Mouse (Mus musculus) heart, embryonic 15.5 days (tissue): ENCODE results near the gene Gm13871. TPM values are rescaled to one million over a fixed set of nuclear protein-coding genes. Genes with fewer than 3 reads are reported as not detected.
"Not testable (repeated sequence)": the region's sequence is repeated elsewhere in the genome, so short reads cannot be mapped to it uniquely, and the experiment has no call there.

Experiments used
- ATAC-seq: fragments of 200-750 bp; cut with Nextera tagmentation; replicated peaks from 2 replicates; pipeline ENCODE4 v1.8.0; 2017; ENCODE audit warnings: low read depth, moderate TSS enrichment; ENCODE audit not compliant: insufficient number of reproducible peaks, insufficient read depth, low FRiP score
- H3K27ac ChIP-seq: fragments of 300-500 bp; sonication (generic); 2 replicates; pipeline ENCODE4 v1.5.1; 2015; ENCODE audit warnings: mild to moderate bottlenecking, inconsistent platforms
- H3K27me3 ChIP-seq: fragments of 300-500 bp; sonication (generic); 2 replicates; pipeline ENCODE4 v1.6.1; 2015; ENCODE audit warnings: inconsistent platforms
- H3K36me3 ChIP-seq: fragments of 300-500 bp; sonication (generic); 2 replicates; pipeline ENCODE4 v1.6.1; 2015; ENCODE audit warnings: mild to moderate bottlenecking, inconsistent platforms
- H3K4me1 ChIP-seq: fragments of 300-500 bp; sonication (generic); replicated peaks from 2 replicates; pipeline ENCODE4 v1.6.1; 2015; ENCODE audit warnings: inconsistent platforms
- H3K4me2 ChIP-seq: fragments of 300-500 bp; sonication (generic); 2 replicates; pipeline ENCODE4 v1.6.1; 2015; ENCODE audit warnings: inconsistent platforms, mild to moderate bottlenecking, moderate library complexity
- H3K4me3 ChIP-seq: fragments of 300-500 bp; sonication (generic); 2 replicates; pipeline ENCODE4 v1.5.1; 2015; ENCODE audit warnings: mild to moderate bottlenecking, inconsistent platforms
- H3K9ac ChIP-seq: fragments of 300-500 bp; sonication (generic); 2 replicates; pipeline ENCODE4 v1.6.1; 2015; ENCODE audit warnings: mild to moderate bottlenecking, inconsistent platforms
- H3K9me3 ChIP-seq: fragments of 300-500 bp; sonication (generic); replicated peaks from 2 replicates; pipeline ENCODE4 v1.6.1; 2016; ENCODE audit warnings: inconsistent platforms
- WGBS: fragments of 180-500 bp; shearing (Covaris S2); methylation state at CpG from one replicate; pipeline ENCODE4 v1.1.7; 2015; ENCODE audit warnings: mixed read lengths; 5-methylcytosine and 5-hydroxymethylcytosine counted together
- polyA plus RNA-seq: library from polyadenylated mRNA; unstranded; fragments of >200 nt; fragmentation: Nextera tagmentation; extraction: Ambion mirVana; gene quantifications from 2 replicates; pipeline ENCODE4 v1.2.1, GENCODE M21; 2015

Gene Gm13871
- polyA plus RNA-seq = not detected in 2 replicates

DNA sequence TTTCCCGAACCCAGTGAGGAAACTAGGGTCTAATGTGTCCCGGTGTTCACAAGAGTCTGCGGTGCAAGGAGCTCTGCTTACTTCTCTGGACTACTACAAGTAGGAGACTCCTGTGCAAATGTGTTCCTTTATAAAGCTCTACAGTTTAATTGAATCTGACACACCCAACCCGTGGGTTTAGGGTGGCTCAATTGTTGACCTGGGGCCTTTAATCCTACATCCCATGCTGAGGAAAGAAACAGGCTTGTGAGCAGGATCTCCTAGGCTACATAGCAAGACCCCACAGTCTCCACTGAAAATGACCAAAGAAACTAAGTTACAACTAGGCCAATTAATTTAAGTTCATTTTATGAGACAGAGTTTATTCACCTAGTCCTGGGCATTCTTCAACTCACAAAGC lies at the start of gene Gm13871:
TSS of gene Gm13871 (minus strand) at position 101 of the 400 bp plus-strand sequence.
- H3K27ac ChIP-seq, H3K27me3 ChIP-seq, H3K36me3 ChIP-seq, H3K9me3 ChIP-seq, H3K4me1 ChIP-seq, H3K4me2 ChIP-seq, H3K4me3 ChIP-seq, H3K9ac ChIP-seq, ATAC-seq: not testable (repeated sequence)
- WGBS = no CpG with 5 or more reads among the region's 4 CpGs

- H3K4me3 ChIP-seq = no peak within 1 kb of the TSS
- WGBS = 77% methylated on average over 8 of the region's 8 CpGs
- H3K4me2 ChIP-seq = no peak within 1 kb of the TSS
- no peak within 1 kb of the TSS for H3K27ac ChIP-seq
- no peaks in the 10 kb centered on the region for H3K27me3 ChIP-seq
- no peak for ATAC-seq
- no peaks in the 10 kb centered on the region for H3K9me3 ChIP-seq
- no peaks in the 10 kb centered on the region for H3K4me1 ChIP-seq
- no peak within 1 kb of the TSS for H3K9ac ChIP-seq
- H3K36me3 ChIP-seq = no peaks in the 10 kb centered on the region
Observed at GRCm38 (mm10) chr4:73950375-73950896, 44.7 kb upstream of the Gm13871 start, which contains the start of gene 2310002L09Rik. TSS of gene 2310002L09Rik (minus strand) at chr4:73950846.

- not testable (repeated sequence) for H3K27ac ChIP-seq, H3K4me2 ChIP-seq, ATAC-seq, H3K36me3 ChIP-seq, H3K27me3 ChIP-seq, H3K9me3 ChIP-seq, H3K4me1 ChIP-seq, H3K4me3 ChIP-seq, H3K9ac ChIP-seq
- 77% methylated on average over 6 of the region's 6 CpGs for WGBS
Observed at GRCm38 (mm10) chr4:73920660-73921059, 14.9 kb upstream of the Gm13871 start, which contains the start of gene Gm11756. TSS of gene Gm11756 (minus strand) at chr4:73920760.

GRCm38 (mm10) chr4:73891012-73891411 lies 14.7 kb downstream of the Gm13871 start, which contains the start of gene Gm11757:
TSS of gene Gm11757 (minus strand) at chr4:73891112.
- WGBS = no CpG with 5 or more reads among the region's 4 CpGs

DNA sequence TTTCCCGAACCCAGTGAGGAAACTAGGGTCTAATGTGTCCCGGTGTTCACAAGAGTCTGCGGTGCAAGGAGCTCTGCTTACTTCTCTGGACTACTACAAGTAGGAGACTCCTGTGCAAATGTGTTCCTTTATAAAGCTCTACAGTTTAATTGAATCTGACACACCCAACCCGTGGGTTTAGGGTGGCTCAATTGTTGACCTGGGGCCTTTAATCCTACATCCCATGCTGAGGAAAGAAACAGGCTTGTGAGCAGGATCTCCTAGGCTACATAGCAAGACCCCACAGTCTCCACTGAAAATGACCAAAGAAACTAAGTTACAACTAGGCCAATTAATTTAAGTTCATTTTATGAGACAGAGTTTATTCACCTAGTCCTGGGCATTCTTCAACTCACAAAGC lies 29.6 kb downstream of the Gm13871 start, which contains the start of gene Gm11758:
TSS of gene Gm11758 (minus strand) at position 101 of the 400 bp plus-strand sequence.
- not testable (repeated sequence) for H3K9me3 ChIP-seq, ATAC-seq, H3K36me3 ChIP-seq, H3K9ac ChIP-seq, H3K27ac ChIP-seq, H3K27me3 ChIP-seq, H3K4me3 ChIP-seq, H3K4me2 ChIP-seq, H3K4me1 ChIP-seq
- no CpG with 5 or more reads among the region's 4 CpGs for WGBS

More at GRCm38 (mm10) chr4:73891012-73891411, 14.7 kb downstream of the Gm13871 start, which contains the start of gene Gm11757:
- not testable (repeated sequence) for H3K9ac ChIP-seq, H3K27ac ChIP-seq, H3K36me3 ChIP-seq, ATAC-seq, H3K4me1 ChIP-seq, H3K9me3 ChIP-seq, H3K27me3 ChIP-seq, H3K4me3 ChIP-seq, H3K4me2 ChIP-seq

Other genes with a start within 250 kb of the Gm13871 start
- not detected in 2 replicates for gene Gm11239, start 237.6 kb downstream of the Gm13871 start, polyA plus RNA-seq
- not detected in 2 replicates for gene Gm428, start 222.4 kb downstream of the Gm13871 start, polyA plus RNA-seq
- gene Rasef, start 115.0 kb downstream of the Gm13871 start, polyA plus RNA-seq = 0.44 and 1.1 TPM in 2 replicates
- gene Gm11758, start 29.7 kb downstream of the Gm13871 start, polyA plus RNA-seq = not detected in 2 replicates
- not detected in 2 replicates for gene Gm11757, start 14.8 kb downstream of the Gm13871 start, polyA plus RNA-seq
- not detected in 2 replicates for gene Gm11756, start 14.8 kb upstream of the Gm13871 start, polyA plus RNA-seq
- 1.5 and 1.6 TPM in 2 replicates for gene 2310002L09Rik, start 44.9 kb upstream of the Gm13871 start, polyA plus RNA-seq
- gene Frmd3, start 107.5 kb upstream of the Gm13871 start, polyA plus RNA-seq = 0.19 and 0.63 TPM in 2 replicates